Mouse (Mus musculus) MEL (cell line): ENCODE measurements around the gene 2900011O08Rik. TPM values are rescaled to one million over a fixed set of nuclear protein-coding genes. Genes with fewer than 3 reads are reported as not detected.

Experiments
- DNase-seq: peaks from one replicate; pipeline ENCODE4 v3.0.0; 2011; ENCODE audit warnings: low read depth, low spot score
- H3K27ac ChIP-seq: 2 replicates; pipeline ENCODE4 v1.5.1; 2012; ENCODE audit warnings: low read depth, mild to moderate bottlenecking, control low read depth, low read length, moderate library complexity; ENCODE audit not compliant: control insufficient read depth
- H3K27me3 ChIP-seq, 2 experiments: fragments of 150-350 bp in 1 of 2; sonication (generic) in 1 of 2; 2 replicates each; pipeline ENCODE4 v1.6.1; 2012; ENCODE audit warnings: low read length in 2 of 2, mild to moderate bottlenecking in 2 of 2, improper control_type of control experiment in 1 of 2, moderate library complexity in 1 of 2; ENCODE audit not compliant: insufficient read depth in 2 of 2, control insufficient read depth in 1 of 2
- H3K36me3 ChIP-seq, 2 experiments: 2 replicates each; pipeline ENCODE4 v1.6.1; 2012 to 2014; ENCODE audit warnings: low read length in 2 of 2, improper control_type of control experiment in 1 of 2, inconsistent platforms in 1 of 2, mild to moderate bottlenecking in 1 of 2; ENCODE audit not compliant: insufficient read depth in 2 of 2, control insufficient read depth in 1 of 2
- H3K4me1 ChIP-seq, 2 experiments: fragments of 150-350 bp in 1 of 2; sonication (generic) in 1 of 2; 2 replicates each; pipeline ENCODE4 v1.6.1; 2012; ENCODE audit warnings: low read length in 2 of 2, improper control_type of control experiment in 1 of 2, mild to moderate bottlenecking in 1 of 2; ENCODE audit not compliant: insufficient read depth in 2 of 2, control insufficient read depth in 1 of 2
- H3K4me3 ChIP-seq, 2 experiments: fragments of 150-350 bp in 1 of 2; sonication (generic) in 1 of 2; 2 replicates each; pipeline ENCODE4 v1.5.1; 2012; ENCODE audit warnings: low read depth in 2 of 2, low read length in 2 of 2, mild to moderate bottlenecking in 2 of 2, moderate library complexity in 2 of 2, control low read depth in 1 of 2, improper control_type of control experiment in 1 of 2; ENCODE audit not compliant: control insufficient read depth in 1 of 2, insufficient read depth in 1 of 2
- H3K79me2 ChIP-seq: 2 replicates; pipeline ENCODE4 v1.6.1; 2012; ENCODE audit warnings: mild to moderate bottlenecking, low read length, moderate library complexity; ENCODE audit not compliant: control insufficient read depth, poor library complexity, insufficient read depth
- H3K9ac ChIP-seq: 2 replicates; pipeline ENCODE4 v1.6.1; 2012; ENCODE audit warnings: low read depth, mild to moderate bottlenecking, control low read depth, low read length, moderate library complexity; ENCODE audit not compliant: control insufficient read depth, poor library complexity, severe bottlenecking
- H3K9me3 ChIP-seq: fragments of 150-350 bp; sonication (generic); replicated peaks from 2 replicates; pipeline ENCODE4 v1.6.1; 2012; ENCODE audit warnings: mild to moderate bottlenecking, low read length, improper control_type of control experiment, moderate library complexity; ENCODE audit not compliant: insufficient read depth
- CHD1 ChIP-seq: IDR thresholded peaks from 2 replicates; pipeline ENCODE4 v1.6.1; 2012; ENCODE audit warnings: low read depth, mild to moderate bottlenecking, inconsistent platforms, low read length, improper control_type of control experiment
- CHD2 ChIP-seq: IDR thresholded peaks from 2 replicates; pipeline ENCODE4 v1.6.1; 2011; ENCODE audit warnings: low read length, improper control_type of control experiment
- ELF1 ChIP-seq: IDR thresholded peaks from 2 replicates; pipeline ENCODE4 v1.6.1; 2014; ENCODE audit warnings: low read depth, mild to moderate bottlenecking, inconsistent platforms, low read length, improper control_type of control experiment, moderate library complexity
- EP300 ChIP-seq, 2 experiments: IDR thresholded peaks; 2 replicates each; pipeline ENCODE4 v1.6.1; 2011; ENCODE audit warnings: improper control_type of control experiment in 2 of 2, low read length in 2 of 2, low read depth in 1 of 2, mild to moderate bottlenecking in 1 of 2
- ETS1 ChIP-seq: IDR thresholded peaks from 2 replicates; pipeline ENCODE4 v1.6.1; 2012; ENCODE audit warnings: low read depth, mild to moderate bottlenecking, inconsistent platforms, low read length, improper control_type of control experiment, moderate library complexity
- GABPA ChIP-seq: IDR thresholded peaks from 2 replicates; pipeline ENCODE4 v1.6.1; 2012; ENCODE audit warnings: low read depth, mild to moderate bottlenecking, inconsistent platforms, low read length, improper control_type of control experiment, moderate library complexity
- HCFC1 ChIP-seq: IDR thresholded peaks from 2 replicates; pipeline ENCODE4 v1.6.1; 2012; ENCODE audit warnings: low read depth, mild to moderate bottlenecking, inconsistent platforms, low read length, improper control_type of control experiment, moderate library complexity
- KAT2A ChIP-seq: conservative IDR thresholded peaks from 2 replicates; pipeline ENCODE4 v1.6.1; 2012; ENCODE audit warnings: low read depth, low read length, improper control_type of control experiment, inconsistent platforms
- MAFK ChIP-seq: IDR thresholded peaks from 2 replicates; pipeline ENCODE4 v1.6.1; 2011; ENCODE audit warnings: low read depth, mild to moderate bottlenecking, low read length, improper control_type of control experiment, borderline replicate concordance
- MAX ChIP-seq: IDR thresholded peaks from 2 replicates; pipeline ENCODE4 v1.6.1; 2011; ENCODE audit warnings: low read length, improper control_type of control experiment
- MAZ ChIP-seq: IDR thresholded peaks from 2 replicates; pipeline ENCODE4 v1.6.1; 2012; ENCODE audit warnings: low read depth, mild to moderate bottlenecking, inconsistent platforms, low read length, improper control_type of control experiment
- MEF2A ChIP-seq: IDR thresholded peaks from 2 replicates; pipeline ENCODE4 v1.6.1; 2014; ENCODE audit warnings: low read depth, mild to moderate bottlenecking, inconsistent platforms, low read length, improper control_type of control experiment; ENCODE audit not compliant: poor library complexity, insufficient replicate concordance, severe bottlenecking; ENCODE audit errors: extremely low read depth
- MXI1 ChIP-seq: IDR thresholded peaks from 2 replicates; pipeline ENCODE4 v1.6.1; 2011; ENCODE audit warnings: mild to moderate bottlenecking, low read depth, low read length, improper control_type of control experiment
- MYB ChIP-seq: IDR thresholded peaks from 2 replicates; pipeline ENCODE4 v1.6.1; 2011; ENCODE audit warnings: mild to moderate bottlenecking, low read depth, low read length, improper control_type of control experiment
- MYC ChIP-seq: IDR thresholded peaks from 2 replicates; pipeline ENCODE4 v1.6.1; 2011; ENCODE audit warnings: low read depth, mild to moderate bottlenecking, low read length, improper control_type of control experiment, moderate library complexity
- NELFE ChIP-seq: IDR thresholded peaks from 2 replicates; pipeline ENCODE4 v1.6.1; 2011; ENCODE audit warnings: low read depth, low read length, improper control_type of control experiment
- POLR2A ChIP-seq, 2 experiments: IDR thresholded peaks; 2 replicates each; pipeline ENCODE4 v1.6.1; 2011 to 2012; ENCODE audit warnings: low read length in 2 of 2, mild to moderate bottlenecking in 2 of 2, control low read depth in 1 of 2, improper control_type of control experiment in 1 of 2, low read depth in 1 of 2, moderate library complexity in 1 of 2; ENCODE audit not compliant: control insufficient read depth in 1 of 2, insufficient read depth in 1 of 2, poor library complexity in 1 of 2
- POLR2AphosphoS5 ChIP-seq: IDR thresholded peaks from 2 replicates; pipeline ENCODE4 v1.6.1; 2012; ENCODE audit warnings: low read depth, borderline replicate concordance, mild to moderate bottlenecking, inconsistent platforms, low read length, moderate library complexity, mixed read lengths
- RCOR1 ChIP-seq: IDR thresholded peaks from 2 replicates; pipeline ENCODE4 v1.6.1; 2012; ENCODE audit warnings: low read depth, mild to moderate bottlenecking, inconsistent platforms, low read length, improper control_type of control experiment
- SIN3A ChIP-seq: IDR thresholded peaks from 2 replicates; pipeline ENCODE4 v1.6.1; 2012; ENCODE audit warnings: low read length, improper control_type of control experiment, inconsistent platforms
- TAL1 ChIP-seq: IDR thresholded peaks from 2 replicates; pipeline ENCODE4 v1.6.1; 2012; ENCODE audit warnings: mild to moderate bottlenecking, inconsistent platforms, low read length, moderate library complexity, mixed read lengths
- TBP ChIP-seq: IDR thresholded peaks from 2 replicates; pipeline ENCODE4 v1.8.0; 2011; ENCODE audit warnings: low read depth, low read length, improper control_type of control experiment
- UBTF ChIP-seq: IDR thresholded peaks from 2 replicates; pipeline ENCODE4 v1.6.1; 2012; ENCODE audit warnings: low read depth, mild to moderate bottlenecking, inconsistent platforms, low read length, improper control_type of control experiment, moderate library complexity, borderline replicate concordance; ENCODE audit not compliant: insufficient read depth
- USF1 ChIP-seq: IDR thresholded peaks from 2 replicates; pipeline ENCODE4 v1.6.1; 2014; ENCODE audit warnings: low read depth, mild to moderate bottlenecking, inconsistent platforms, low read length, improper control_type of control experiment, moderate library complexity
- ZC3H11A ChIP-seq: IDR thresholded peaks from 2 replicates; pipeline ENCODE4 v1.6.1; 2012; ENCODE audit warnings: low read depth, mild to moderate bottlenecking, inconsistent platforms, low read length, improper control_type of control experiment
- ZKSCAN1 ChIP-seq: IDR thresholded peaks from 2 replicates; pipeline ENCODE4 v1.6.1; 2012; ENCODE audit warnings: low read depth, mild to moderate bottlenecking, inconsistent platforms, low read length, improper control_type of control experiment, moderate library complexity
- ZMIZ1 ChIP-seq: IDR thresholded peaks from 2 replicates; pipeline ENCODE4 v1.6.1; 2012; ENCODE audit warnings: low read depth, mild to moderate bottlenecking, inconsistent platforms, low read length, improper control_type of control experiment, moderate library complexity
- ZNF384 ChIP-seq: IDR thresholded peaks from 2 replicates; pipeline ENCODE4 v1.6.1; 2012; ENCODE audit warnings: low read depth, mild to moderate bottlenecking, inconsistent platforms, low read length, improper control_type of control experiment
- polyA plus RNA-seq, 2 experiments: library from polyadenylated mRNA; stranded (reverse) in 1 of 2; unstranded in 1 of 2; fragments of >175 nt in 1 of 2; fragments of >200 nt in 1 of 2; gene quantifications; 2 replicates each; pipeline versions ENCODE4 v1.2.1 to v1.2.4; 2012; ENCODE audit warnings: low replicate concordance in 2 of 2, low read depth in 1 of 2; ENCODE audit not compliant: insufficient read length in 2 of 2, insufficient read depth in 1 of 2, missing spikeins in 1 of 2
- total RNA-seq: library from RNA; depleted of rRNA; stranded (reverse); fragments of 300-350 nt; gene quantifications from 2 replicates; pipeline ENCODE4 v1.2.3, GENCODE M21; 2012

The 2900011O08Rik gene
- total and polyA plus RNA-seq, 3 experiments: 0.04 TPM; not detected in 2

DNA sequence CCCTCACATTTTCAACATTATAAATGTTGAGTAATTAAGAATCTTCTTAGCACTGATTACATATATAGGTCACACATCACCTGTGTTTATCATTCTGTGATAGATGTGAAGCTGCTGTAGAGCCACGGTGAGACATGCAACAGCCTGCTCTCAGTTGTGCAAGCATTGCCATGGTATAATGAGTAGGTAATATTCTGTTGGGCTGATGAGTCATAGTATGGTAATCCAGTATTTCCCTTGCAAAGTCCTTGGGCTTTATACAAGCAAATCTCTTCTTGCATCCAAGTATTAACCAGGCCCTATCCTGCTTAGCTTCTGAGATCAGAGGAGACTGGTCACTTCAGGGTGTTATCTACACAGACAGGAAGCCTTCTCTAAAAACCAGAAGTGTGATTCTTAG is 17.3 kb upstream of the 2900011O08Rik start:
- Histone ChIP-seq H3K4me3 (no peak overlapping the region), H3K4me1 (no peaks in the 10 kb centered on the region), H3K27ac (no peak overlapping the region), H3K9me3 (no peaks in the 10 kb centered on the region), H3K27me3 (no peaks in the 10 kb centered on the region; a peak in 3 of 4 replicates), H3K9ac (no peak overlapping the region), H3K36me3 (no peaks in the 10 kb centered on the region), H3K79me2 (no peaks in the 10 kb centered on the region)
- DNase-seq: no peak
- TF ChIP-seq SIN3A (no peak), USF1 (no peak), UBTF (no peak), POLR2AphosphoS5 (no peak), POLR2A (IDR thresholded peaks at IDR 0.05; ENCODE audit: control insufficient read depth in 1 of 2, insufficient read depth in 1 of 2, low read depth in 1 of 2, low read length in 2 of 2, poor library complexity in 1 of 2) (no peak), ETS1 (no peak), MAZ (no peak), MYB (no peak), MAX (no peak), TAL1 (no peak), MYC (no peak), MAFK (no peak), CHD1 (no peak), KAT2A (no peak), NELFE (no peak), MEF2A (no peak), RCOR1 (no peak), ELF1 (no peak), ZNF384 (no peak), GABPA (no peak)

DNA sequence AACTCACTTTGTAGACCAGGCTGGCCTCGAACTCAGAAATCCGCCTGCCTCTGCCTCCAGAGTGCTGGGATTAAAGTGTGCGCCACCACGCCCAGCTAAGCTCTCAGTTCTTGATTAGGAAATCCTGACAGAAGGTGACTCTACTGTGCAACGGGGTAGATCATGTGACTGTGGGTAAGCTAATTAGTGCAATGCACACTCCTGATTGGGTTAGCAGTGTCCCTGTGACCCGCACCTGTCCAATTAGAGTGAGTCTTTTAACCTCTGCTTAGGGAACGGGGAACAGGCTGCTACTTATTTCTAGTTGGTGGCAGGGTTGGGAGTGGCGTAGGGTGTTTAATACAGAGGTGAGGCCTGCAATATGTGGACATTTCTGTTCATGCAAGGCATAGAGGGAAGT is 14.4 kb upstream of the 2900011O08Rik start:
- DNase-seq: no peak
- no peak overlapping the region for H3K27ac ChIP-seq
- H3K36me3 ChIP-seq: no peaks in the 10 kb centered on the region
- H3K9ac ChIP-seq: no peak overlapping the region
- no peaks in the 10 kb centered on the region for H3K27me3 ChIP-seq
- no peaks in the 10 kb centered on the region for H3K79me2 ChIP-seq
- TF ChIP-seq MYB: no peak
- TF ChIP-seq ETS1: no peak
- no peak for TF ChIP-seq MXI1
- no peak for TF ChIP-seq UBTF
- no peak for TF ChIP-seq MAX
- TF ChIP-seq TBP: no peak
- no peak for TF ChIP-seq CHD2
- TF ChIP-seq ZKSCAN1: no peak
- TF ChIP-seq ZC3H11A: no peak
- TF ChIP-seq MEF2A: no peak
- no peak for TF ChIP-seq HCFC1
- no peak for TF ChIP-seq MYC
- TF ChIP-seq SIN3A: no peak
- TF ChIP-seq POLR2A (IDR thresholded peaks at IDR 0.05; ENCODE audit: control insufficient read depth in 1 of 2, insufficient read depth in 1 of 2, low read depth in 1 of 2, low read length in 2 of 2, poor library complexity in 1 of 2): no peak
- TF ChIP-seq NELFE: no peak
- no peak for TF ChIP-seq CHD1
- no peak for TF ChIP-seq EP300 (IDR thresholded peaks at IDR 0.05; ENCODE audit: low read depth in 1 of 2, low read length in 2 of 2)
- no peak for TF ChIP-seq RCOR1
- TF ChIP-seq ZMIZ1: no peak
- H3K4me1 ChIP-seq: no peaks in the 10 kb centered on the region
- H3K4me3 ChIP-seq: no peak overlapping the region
- H3K9me3 ChIP-seq: no peaks in the 10 kb centered on the region
